Mouse (Mus musculus) hindbrain, embryonic 12.5 days (tissue): Measurements from ENCODE around the gene Rai1. TPM values are rescaled to one million over a fixed set of nuclear protein-coding genes. Genes with fewer than 3 reads are reported as not detected.

Source experiments
- ATAC-seq: fragments of 200-750 bp; cut with Nextera tagmentation; 2 replicates; pipeline ENCODE4 v1.8.0; 2017; ENCODE audit warnings: moderate TSS enrichment; ENCODE audit not compliant: low FRiP score
- H3K27ac ChIP-seq: fragments of 300-500 bp; sonication (generic); 2 replicates; pipeline ENCODE4 v1.5.1; 2016; ENCODE audit warnings: mild to moderate bottlenecking
- H3K27me3 ChIP-seq: fragments of 300-500 bp; sonication (generic); 2 replicates; pipeline ENCODE4 v1.6.1; 2016; ENCODE audit warnings: mild to moderate bottlenecking
- H3K36me3 ChIP-seq: fragments of 300-500 bp; sonication (generic); 2 replicates; pipeline ENCODE4 v1.6.1; 2016; ENCODE audit warnings: mild to moderate bottlenecking
- H3K4me1 ChIP-seq: fragments of 300-500 bp; sonication (generic); 2 replicates; pipeline ENCODE4 v1.6.1; 2016
- H3K4me2 ChIP-seq: fragments of 300-500 bp; sonication (generic); replicated peaks from 2 replicates; pipeline ENCODE4 v1.6.1; 2016; ENCODE audit warnings: mild to moderate bottlenecking
- H3K4me3 ChIP-seq: fragments of 300-500 bp; sonication (generic); 2 replicates; pipeline ENCODE4 v1.5.1; 2016; ENCODE audit warnings: mild to moderate bottlenecking
- H3K9ac ChIP-seq: fragments of 300-500 bp; sonication (generic); 2 replicates; pipeline ENCODE4 v1.6.1; 2016; ENCODE audit warnings: mild to moderate bottlenecking, moderate library complexity
- H3K9me3 ChIP-seq: fragments of 300-500 bp; sonication (generic); replicated peaks from 2 replicates; pipeline ENCODE4 v1.6.1; 2016; ENCODE audit warnings: mild to moderate bottlenecking
- WGBS: fragments of 180-500 bp; shearing (Covaris S2); methylation state at CpG from one replicate; pipeline ENCODE4 v1.1.7; 2016; 5-methylcytosine and 5-hydroxymethylcytosine counted together
- polyA plus RNA-seq: library from polyadenylated mRNA; unstranded; fragments of >200 nt; fragmentation: Nextera tagmentation; extraction: Ambion mirVana; gene quantifications from 2 replicates; pipeline ENCODE4 v1.2.1, GENCODE M21; 2016

Rai1 gene
- polyA plus RNA-seq, 1 experiment from 2014 or later = 40.2 TPM

- H3K4me3 ChIP-seq = peak overlapping the region; percentile 43
- H3K36me3 ChIP-seq = no peaks in the 10 kb centered on the region
- ATAC-seq = peak; percentile 62
- peaks cover 58% of the 10 kb centered on the region for H3K4me1 ChIP-seq
- peak overlapping the region; percentile 65 for H3K9ac ChIP-seq
- no peaks in the 10 kb centered on the region for H3K9me3 ChIP-seq
- WGBS = under 1% methylated on average over 21 of the region's 21 CpGs
- peak overlapping the region; percentile 55 for H3K4me2 ChIP-seq
- peak overlapping the region; percentile 96 for H3K27ac ChIP-seq
- no peaks in the 10 kb centered on the region for H3K27me3 ChIP-seq
Measured at GRCm38 (mm10) chr11:60114296-60115023, 9.6 kb downstream of the Rai1 start.

DNA sequence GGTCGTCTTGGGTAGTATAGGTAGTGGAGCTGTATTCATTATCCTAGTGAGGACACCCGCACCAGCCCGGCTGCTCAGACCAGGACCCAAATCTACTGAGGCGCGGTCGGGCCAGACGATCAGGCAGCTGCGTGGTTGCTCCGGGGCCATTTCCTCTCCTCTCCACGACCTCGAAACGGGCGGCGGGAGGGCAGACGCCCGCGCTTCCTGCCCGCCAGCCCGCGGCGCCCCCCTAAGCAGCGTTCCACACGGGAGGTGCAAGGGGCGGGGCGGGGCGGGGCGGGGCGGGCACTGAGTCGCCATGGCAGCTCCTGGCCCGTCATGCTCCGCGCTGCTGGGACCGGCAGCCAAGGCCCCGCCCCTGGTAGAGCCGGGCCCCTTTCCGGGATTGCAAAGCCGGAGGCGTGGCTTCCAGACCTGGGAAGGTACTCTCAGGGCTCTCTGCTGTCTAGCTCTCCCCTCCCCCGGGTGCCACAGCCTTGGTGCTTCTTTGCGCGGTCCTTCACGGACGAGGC lies 10.3 kb downstream of the Rai1 start:
- Histone ChIP-seq H3K36me3 (no peaks in the 10 kb centered on the region), H3K4me3 (peak overlapping the region; percentile 43), H3K4me1 (peaks cover 57% of the 10 kb centered on the region), H3K4me2 (peak overlapping the region; percentile 55), H3K9me3 (no peaks in the 10 kb centered on the region), H3K27me3 (no peaks in the 10 kb centered on the region), H3K27ac (peak overlapping the region; percentile 96), H3K9ac (peak overlapping the region; percentile 65)
- WGBS = under 1% methylated on average over 42 of the region's 43 CpGs
- peak; percentile 93 for ATAC-seq

GRCm38 (mm10) chr11:60115638-60116276 lies 10.9 kb downstream of the Rai1 start:
- ATAC-seq = no peak
- 32% methylated on average over 6 of the region's 6 CpGs for WGBS

DNA sequence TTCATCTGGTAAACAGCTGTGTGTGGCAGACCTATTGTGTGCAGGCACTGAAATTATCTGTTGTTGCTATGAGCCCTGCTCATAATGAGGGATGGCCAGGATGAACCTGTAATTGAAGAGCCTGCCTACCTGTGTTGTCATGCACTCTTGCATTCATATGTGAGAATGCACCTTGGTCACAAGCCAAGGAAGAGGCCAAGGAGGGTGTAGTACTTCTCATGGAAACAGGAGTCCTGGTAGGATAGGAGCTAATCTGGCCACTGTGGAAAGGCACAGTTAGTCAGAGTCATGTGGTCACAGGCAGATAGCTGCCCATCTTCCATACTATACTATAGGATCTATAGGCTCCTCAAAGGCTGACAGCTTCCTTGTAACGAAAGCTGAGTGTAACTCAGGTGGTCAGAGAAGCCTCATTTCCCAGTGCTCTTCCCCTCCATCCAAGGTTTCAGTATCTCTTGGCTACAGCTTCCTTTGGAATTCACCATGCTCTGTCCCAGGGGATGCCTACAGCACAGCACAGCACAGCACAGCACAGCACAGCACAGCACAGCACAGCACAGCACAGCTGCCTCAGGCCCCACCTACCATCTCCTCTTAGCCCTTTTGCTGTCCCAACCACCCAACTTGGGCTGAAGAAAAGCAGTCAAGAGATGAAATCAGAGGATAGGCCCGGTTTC lies 15.9 kb downstream of the Rai1 start:
- no peak for ATAC-seq
- WGBS = 84% methylated on average over 2 of the region's 2 CpGs

More at GRCm38 (mm10) chr11:60115638-60116276, 10.9 kb downstream of the Rai1 start:
- Histone ChIP-seq H3K4me3 (peak overlapping the region; percentile 43), H3K27me3 (no peaks in the 10 kb centered on the region), H3K4me2 (peak overlapping the region; percentile 55), H3K9me3 (no peaks in the 10 kb centered on the region), H3K4me1 (peaks cover 59% of the 10 kb centered on the region), H3K36me3 (no peaks in the 10 kb centered on the region), H3K27ac (peak overlapping the region; percentile 96), H3K9ac (peak overlapping the region; percentile 65)

DNA sequence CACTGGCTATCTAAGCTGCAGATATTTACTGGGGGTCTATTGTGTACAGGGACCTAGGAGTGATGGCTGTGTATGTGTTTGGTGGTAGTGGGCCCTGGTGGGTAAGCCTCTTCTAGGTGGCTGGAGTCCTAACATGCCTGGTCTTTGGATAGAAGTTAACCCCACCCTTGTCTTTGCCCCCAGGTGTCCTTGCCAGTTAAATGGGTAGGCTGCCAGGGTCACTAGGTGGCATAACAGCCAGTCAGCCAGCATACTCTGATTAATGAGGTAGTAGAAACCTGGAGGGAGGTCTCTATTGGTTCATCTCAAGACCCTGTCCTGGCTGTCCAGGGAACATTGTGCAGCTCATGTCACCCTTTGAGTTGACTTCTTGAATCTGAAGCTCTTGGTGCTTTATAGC lies 17.8 kb downstream of the Rai1 start:
- H3K4me3 ChIP-seq = no peak overlapping the region
- no peak overlapping the region for H3K27ac ChIP-seq
- no peak overlapping the region for H3K4me2 ChIP-seq
- H3K9ac ChIP-seq = no peak overlapping the region
- no peak for ATAC-seq
- H3K4me1 ChIP-seq = peaks cover 33% of the 10 kb centered on the region
- no peaks in the 10 kb centered on the region for H3K36me3 ChIP-seq
- H3K27me3 ChIP-seq = no peaks in the 10 kb centered on the region
- H3K9me3 ChIP-seq = no peaks in the 10 kb centered on the region

More for the DNA sequence above, 15.9 kb downstream of the Rai1 start:
- Histone ChIP-seq H3K27me3 (no peaks in the 10 kb centered on the region), H3K9me3 (no peaks in the 10 kb centered on the region), H3K27ac (no peak overlapping the region), H3K4me3 (no peak overlapping the region), H3K36me3 (no peaks in the 10 kb centered on the region), H3K4me1 (peaks cover 22% of the 10 kb centered on the region), H3K4me2 (no peak overlapping the region), H3K9ac (no peak overlapping the region)

DNA sequence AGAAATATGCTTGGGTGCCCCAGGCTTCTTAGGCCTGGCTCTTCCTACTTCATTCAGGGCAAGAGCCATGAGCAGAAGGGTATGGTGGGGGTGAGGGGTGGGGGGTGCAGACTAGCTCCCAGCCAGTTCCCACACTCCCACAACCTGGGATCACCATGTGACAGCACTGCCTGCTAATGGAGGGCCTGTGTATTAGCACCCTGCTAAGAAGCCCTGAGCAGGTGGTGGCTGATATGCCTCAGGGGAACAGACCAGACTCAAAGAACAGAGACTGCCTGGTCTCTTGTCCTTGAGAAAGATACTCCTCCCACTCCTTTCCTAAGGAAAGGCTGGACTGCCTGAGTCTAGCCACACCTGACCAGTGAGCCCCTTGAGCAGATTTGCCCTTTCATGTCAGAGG lies 22.2 kb downstream of the Rai1 start:
- Histone ChIP-seq H3K36me3 (no peaks in the 10 kb centered on the region), H3K9ac (no peak overlapping the region), H3K9me3 (no peaks in the 10 kb centered on the region), H3K4me2 (no peak overlapping the region), H3K4me3 (no peak overlapping the region), H3K27ac (0 out of 2 replicates have a peak overlapping the region, but pooled peaks have one; percentile 44), H3K4me1 (peaks cover 29% of the 10 kb centered on the region), H3K27me3 (no peaks in the 10 kb centered on the region)
- no peak for ATAC-seq

- 53% methylated on average over 4 of the region's 4 CpGs for WGBS
- no peak overlapping the region; the same call in 1 of the 2 replicates for H3K27ac ChIP-seq
Measured at GRCm38 (mm10) chr11:60127863-60128512, 23.2 kb downstream of the Rai1 start.

DNA sequence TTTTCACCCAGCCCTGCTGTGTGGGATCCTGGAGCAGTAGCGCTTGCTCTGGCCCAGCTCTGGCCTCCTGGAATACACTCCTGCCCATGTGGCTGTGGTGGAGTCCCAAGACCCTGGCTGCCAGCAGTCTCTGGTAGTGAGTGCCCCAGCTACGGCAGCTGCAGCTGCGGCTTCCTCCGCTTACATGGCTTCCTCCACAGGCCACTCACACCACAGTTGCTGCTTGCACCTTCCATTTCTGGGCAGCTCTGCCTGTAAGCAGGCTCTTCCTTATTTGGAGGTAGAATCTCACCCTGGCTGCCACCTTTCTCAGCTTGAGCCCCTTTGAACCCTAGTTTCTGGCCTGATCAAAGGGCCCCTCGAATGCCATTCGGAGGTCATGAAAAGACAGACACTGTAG lies 25.7 kb downstream of the Rai1 start:
- Histone ChIP-seq H3K4me1 (peaks cover 34% of the 10 kb centered on the region), H3K27me3 (no peaks in the 10 kb centered on the region), H3K36me3 (no peaks in the 10 kb centered on the region), H3K9me3 (no peaks in the 10 kb centered on the region), H3K27ac (peak overlapping the region; percentile 40; the same call in 1 of the 2 replicates), H3K9ac (no peak overlapping the region), H3K4me2 (no peak overlapping the region), H3K4me3 (no peak overlapping the region)
- 64% methylated on average over 6 of the region's 6 CpGs for WGBS
- no peak for ATAC-seq

More at GRCm38 (mm10) chr11:60127863-60128512, 23.2 kb downstream of the Rai1 start:
- Histone ChIP-seq H3K9ac (no peak overlapping the region), H3K4me1 (peaks cover 29% of the 10 kb centered on the region), H3K36me3 (no peaks in the 10 kb centered on the region), H3K27me3 (no peaks in the 10 kb centered on the region), H3K4me3 (no peak overlapping the region), H3K4me2 (no peak overlapping the region), H3K9me3 (no peaks in the 10 kb centered on the region)
- no peak for ATAC-seq

DNA sequence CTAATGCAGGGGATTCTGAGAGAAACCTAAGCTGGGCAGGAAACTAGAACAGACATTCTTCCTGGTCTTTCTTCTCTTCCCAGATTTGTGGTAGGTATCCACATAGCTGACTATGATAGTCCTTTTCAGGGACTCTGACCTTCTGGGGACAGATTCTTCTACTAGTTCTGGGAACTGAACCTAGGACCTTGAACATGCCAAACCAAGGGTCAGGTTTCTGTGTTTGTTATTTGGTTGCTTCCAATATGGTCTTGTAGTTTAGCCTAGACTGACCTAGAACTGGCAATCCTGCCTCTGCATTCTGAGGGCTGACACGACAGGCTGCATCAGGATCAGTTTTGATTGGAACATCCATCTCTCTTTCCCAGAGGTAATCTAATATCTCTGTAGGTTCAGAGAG lies 27.2 kb downstream of the Rai1 start:
- no peaks in the 10 kb centered on the region for H3K9me3 ChIP-seq
- H3K4me2 ChIP-seq = no peak overlapping the region
- peaks cover 22% of the 10 kb centered on the region for H3K4me1 ChIP-seq
- no peaks in the 10 kb centered on the region for H3K27me3 ChIP-seq
- no peak overlapping the region for H3K9ac ChIP-seq
- ATAC-seq = no peak
- H3K4me3 ChIP-seq = no peak overlapping the region
- WGBS = 71% methylated on average over 1 of the region's 1 CpGs
- H3K36me3 ChIP-seq = no peaks in the 10 kb centered on the region
- no peak overlapping the region for H3K27ac ChIP-seq

DNA sequence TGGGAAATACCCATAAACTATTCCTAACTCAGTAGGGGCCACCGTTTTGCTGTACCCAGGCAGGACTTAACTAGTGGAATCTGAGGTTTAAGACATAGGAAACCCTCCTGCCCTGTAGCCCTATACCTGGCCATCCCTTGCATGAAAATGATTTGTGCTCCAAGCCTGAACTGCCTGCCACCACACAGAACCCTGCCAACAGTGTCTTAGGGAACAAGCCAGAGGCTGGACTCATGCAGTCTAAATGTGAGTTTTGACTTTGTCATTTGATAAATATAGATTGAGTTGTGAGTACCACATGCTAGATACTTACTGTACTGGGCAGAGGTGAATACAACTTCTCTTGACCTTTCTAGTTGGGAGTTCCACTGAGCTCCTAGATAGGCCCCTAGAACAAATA lies 31.7 kb downstream of the Rai1 start:
- WGBS = 94% methylated on average over 1 of the region's 1 CpGs
- H3K4me1 ChIP-seq = peaks cover 22% of the 10 kb centered on the region
- ATAC-seq = no peak

DNA sequence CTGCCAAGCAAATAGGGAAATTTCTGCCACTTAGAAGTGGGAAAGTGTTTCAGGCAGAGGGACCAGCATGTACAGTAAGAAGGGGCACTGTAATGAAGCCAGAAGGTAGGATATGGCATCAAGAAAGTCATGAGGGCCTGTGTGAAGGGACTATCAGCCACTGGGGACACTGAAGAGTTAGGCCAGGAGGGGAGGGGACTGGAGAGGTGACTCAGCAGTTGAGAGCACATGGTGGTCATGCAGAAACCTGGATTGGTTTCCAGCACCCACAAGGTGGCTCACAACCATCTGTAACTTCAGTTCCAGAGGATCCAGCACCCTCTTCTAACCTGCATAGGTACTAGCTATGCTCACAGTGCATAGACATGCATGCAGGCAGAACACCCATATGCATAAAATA lies 32.4 kb downstream of the Rai1 start:
- Histone ChIP-seq H3K9me3 (no peaks in the 10 kb centered on the region), H3K4me2 (no peak overlapping the region), H3K9ac (no peak overlapping the region), H3K4me3 (no peak overlapping the region), H3K36me3 (no peaks in the 10 kb centered on the region), H3K27me3 (no peaks in the 10 kb centered on the region), H3K27ac (no peak overlapping the region), H3K4me1 (peaks cover 29% of the 10 kb centered on the region)
- no peak for ATAC-seq

More for the DNA sequence above, 31.7 kb downstream of the Rai1 start:
- Histone ChIP-seq H3K27me3 (no peaks in the 10 kb centered on the region), H3K4me3 (no peak overlapping the region), H3K36me3 (no peaks in the 10 kb centered on the region), H3K9me3 (no peaks in the 10 kb centered on the region), H3K27ac (no peak overlapping the region), H3K4me2 (no peak overlapping the region), H3K9ac (no peak overlapping the region)
